Mouse (Mus musculus) ES-E14 (cell line): ENCODE data around the gene Csf2rb.

Experiments used
- CHD2 ChIP-seq: IDR thresholded peaks from 2 replicates; pipeline ENCODE4 v1.6.1; 2014; ENCODE audit warnings: mild to moderate bottlenecking, low read depth, low read length, inconsistent platforms
- MAFK ChIP-seq: IDR thresholded peaks from 2 replicates; pipeline ENCODE4 v1.6.1; 2014; ENCODE audit warnings: mild to moderate bottlenecking, low read depth, low read length, inconsistent platforms; ENCODE audit not compliant: insufficient read depth
- ZC3H11A ChIP-seq: IDR thresholded peaks from 2 replicates; pipeline ENCODE4 v1.6.1; 2012; ENCODE audit warnings: low read depth, mild to moderate bottlenecking, inconsistent platforms, low read length, borderline replicate concordance

- TF ChIP-seq ZC3H11A (no peak), CHD2 (no peak), MAFK (no peak)
Measured at GRCm38 (mm10) chr15:78324294-78324693, 1.3 kb upstream of the Csf2rb start.
